ENCODE assay signal across 18 mouse cellular contexts in the genomic region with DNA sequence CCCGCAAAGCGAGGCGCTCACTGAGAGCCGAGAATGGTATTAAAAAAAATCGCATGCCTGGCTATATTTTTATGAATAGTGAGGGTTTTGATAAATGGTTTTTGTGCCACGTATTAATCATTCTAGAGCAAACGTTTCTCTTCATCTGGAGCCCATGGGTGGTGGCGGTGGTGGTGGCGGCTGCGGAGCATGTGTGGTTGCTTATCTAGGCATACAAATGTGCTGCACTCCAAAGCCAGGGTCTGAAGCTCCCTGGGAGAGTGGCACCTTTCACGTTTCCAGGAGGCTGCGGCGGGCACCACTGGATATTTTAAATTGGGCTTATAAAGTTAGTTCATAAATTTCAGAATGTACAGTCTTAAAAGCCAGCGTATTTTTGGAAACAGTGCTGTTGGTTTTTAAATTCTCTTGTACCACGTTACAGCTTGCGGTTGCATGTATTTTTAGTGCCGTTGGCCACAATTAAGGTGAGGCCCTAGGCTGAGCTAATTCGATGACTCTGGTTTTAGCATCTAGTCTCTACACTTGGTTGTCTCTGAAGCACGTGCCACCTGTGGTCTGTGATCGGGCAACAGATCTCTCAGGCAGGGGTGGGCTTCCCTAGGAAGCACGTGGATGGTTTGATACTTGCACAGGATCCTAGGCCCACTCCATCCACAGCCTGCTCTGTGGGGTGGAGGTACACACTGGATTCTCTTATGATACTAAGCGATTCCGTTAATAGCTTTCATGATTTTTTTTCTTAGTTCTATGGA.
DNase-seq lines count a peak whose midpoint lies in the region; ATAC-seq and TF ChIP-seq lines count a peak whose summit lies in the region.
"Had no signal": no experiment of that assay in that cellular context is flagged by ENCODE, and none has a peak within 500 bp of the region (broad histone marks: within the 10 kb centered on the region; RNA-seq: fewer than 3 reads in every experiment).

No protein-coding gene starts in this region.

- TF ChIP-seq RAD21 in MEL (IDR thresholded peaks at IDR 0.05; ENCODE audit: low read depth, low read length): no peak

- H3K36me3 ChIP-seq in E14TG2a.4 (ENCODE audit: insufficient read depth, low read length) (peaks cover 39% of the 10 kb centered on the region), MEL (ENCODE audit: control insufficient read depth in 1 of 2, insufficient read depth in 2 of 2, low read length in 2 of 2) (peaks cover 0 to 16% of the 10 kb centered on the region in 2 experiments; a peak in 3 of 4 replicates)
- peaks cover 2% of the 10 kb centered on the region; the same call in 1 of the 2 replicates for H3K36me3 ChIP-seq in liver, postnatal 0 days (replicated peaks; ENCODE audit: insufficient read depth, low read length)
- no peaks in the 10 kb centered on the region for H3K36me3 ChIP-seq in stomach, postnatal 0 days (ENCODE audit: control insufficient read depth, insufficient read depth, low read length)
- H3K36me3 ChIP-seq: heart, embryonic 12.5 days had no signal

- TF ChIP-seq EP300 in MEL (IDR thresholded peaks at IDR 0.05; ENCODE audit: low read depth in 1 of 2, low read length in 2 of 2): peak; percentile 78 to 88
- TF ChIP-seq EP300 in liver, postnatal 0 days (IDR thresholded peaks at IDR 0.05; ENCODE audit: low read depth): no peak
- TF ChIP-seq EP300 in stomach, postnatal 0 days (optimal IDR thresholded peaks at IDR 0.05): no peak

- H3K9ac ChIP-seq in MEL (ENCODE audit: control insufficient read depth, low read depth, low read length, poor library complexity, severe bottlenecking): peak overlapping the region; percentile 41
- no peak overlapping the region for H3K9ac ChIP-seq in liver, postnatal 0 days (replicated peaks)
- H3K9ac ChIP-seq in stomach, postnatal 0 days (ENCODE audit: low read length): no peak overlapping the region
- H3K9ac ChIP-seq: forebrain, postnatal 0 days; heart, embryonic 12.5 days had no signal

- TF ChIP-seq POLR2A in MEL (IDR thresholded peaks at IDR 0.05; ENCODE audit: control insufficient read depth in 1 of 2, insufficient read depth in 1 of 2, low read depth in 1 of 2, low read length in 2 of 2, poor library complexity in 1 of 2): no peak

- 0 out of 2 replicates have a peak overlapping the region, but pooled peaks have one; percentile 6 for H3K4me2 ChIP-seq in liver, postnatal 0 days (ENCODE audit: low read depth, low read length)
- no peak overlapping the region for H3K4me2 ChIP-seq in stomach, postnatal 0 days (replicated peaks; ENCODE audit: low read depth)
- H3K4me2 ChIP-seq: heart, embryonic 12.5 days had no signal

- H3K4me1 ChIP-seq in E14TG2a.4 (replicated peaks; ENCODE audit: low read depth, low read length) (peaks cover 32% of the 10 kb centered on the region), MEL (ENCODE audit: control insufficient read depth in 1 of 2, insufficient read depth in 2 of 2, low read length in 2 of 2) (peaks cover 9 to 19% of the 10 kb centered on the region in 2 experiments)
- peaks cover 8% of the 10 kb centered on the region; the same call in 1 of the 2 replicates for H3K4me1 ChIP-seq in liver, postnatal 0 days (ENCODE audit: insufficient read depth)
- no peaks in the 10 kb centered on the region for H3K4me1 ChIP-seq in stomach, postnatal 0 days (replicated peaks; ENCODE audit: control insufficient read depth, insufficient read depth)
- H3K4me1 ChIP-seq: heart, embryonic 12.5 days had no signal

- peak; percentile 60; the same call in 1 of the 2 replicates for ATAC-seq in erythroid progenitor cell, adult 5-6 weeks (replicated peaks; ENCODE audit: low FRiP score, poor library complexity, severe bottlenecking)
- peak; percentile 66; the same call in 1 of the 2 replicates for ATAC-seq in liver, postnatal 0 days
- ATAC-seq in cerebellum, adult (ENCODE audit: insufficient number of reproducible peaks, low FRiP score, low TSS enrichment): no peak
- ATAC-seq in stomach, postnatal 0 days (ENCODE audit: low FRiP score, low TSS enrichment): no peak
- ATAC-seq: forebrain, postnatal 0 days; hindbrain, embryonic 16.5 days had no signal

- DNase-seq in MEL (ENCODE audit: low read depth, low spot score): peak; percentile 88
- no peak for DNase-seq in liver, postnatal 0 days
- DNase-seq in gastrocnemius, postnatal 4 days (ENCODE audit: low spot score in 2 of 2): no peak
- no peak for DNase-seq in stomach, postnatal 0 days (ENCODE audit: low spot score)
- DNase-seq in left cerebral cortex, postnatal 10 days (ENCODE audit: extremely low spot score in 1 of 2, low spot score in 2 of 2): no peak
- DNase-seq: adrenal gland, postnatal 14 days; cerebellum, postnatal 14 days; forebrain, postnatal 0 days; gastrocnemius, postnatal 25 days; kidney, adult 11 months; lung, postnatal 14 days; right cerebral cortex, postnatal 14 days had no signal

- H3K27ac ChIP-seq in MEL (ENCODE audit: control insufficient read depth, low read depth, low read length): peak overlapping the region; percentile 85
- H3K27ac ChIP-seq in liver, postnatal 0 days (ENCODE audit: low read depth): peak overlapping the region; percentile 16; the same call in 1 of the 2 replicates
- no peak overlapping the region for H3K27ac ChIP-seq in stomach, postnatal 0 days (replicated peaks)
- H3K27ac ChIP-seq: kidney, postnatal 0 days had no signal

- 0 out of 2 replicates have a peak overlapping the region, but pooled peaks have one; percentile 4 for H3K4me3 ChIP-seq in E14TG2a.4 (replicated peaks; ENCODE audit: low read length)
- H3K4me3 ChIP-seq in MEL (ENCODE audit: control insufficient read depth in 1 of 2, insufficient read depth in 1 of 2, low read depth in 2 of 2, low read length in 2 of 2): peak overlapping the region; percentile 5 to 9; a peak in 2 of 4 replicates
- no peak overlapping the region for H3K4me3 ChIP-seq in liver, postnatal 0 days (ENCODE audit: low read depth, low read length)
- H3K4me3 ChIP-seq in stomach, postnatal 0 days (ENCODE audit: low read depth, low read length): no peak overlapping the region
- H3K4me3 ChIP-seq: heart, embryonic 12.5 days had no signal

- TF ChIP-seq CTCF in E14TG2a.4 (conservative IDR thresholded peaks at IDR 0.05; ENCODE audit: low read length): no peak
- TF ChIP-seq CTCF in MEL (IDR thresholded peaks at IDR 0.05 in 2 of 3, conservative IDR thresholded peaks at IDR 0.05 in 1 of 3; ENCODE audit: control insufficient read depth in 1 of 3, insufficient read depth in 1 of 3, low read depth in 2 of 3, low read length in 3 of 3, poor library complexity in 1 of 3, severe bottlenecking in 1 of 3): no peak
- no peak for TF ChIP-seq CTCF in liver, postnatal 0 days (IDR thresholded peaks at IDR 0.05; ENCODE audit: low read depth)
- TF ChIP-seq CTCF in stomach, postnatal 0 days (IDR thresholded peaks at IDR 0.05; ENCODE audit: low read depth): no peak

- no peaks in the 10 kb centered on the region for H3K79me2 ChIP-seq in MEL (ENCODE audit: control insufficient read depth, insufficient read depth, low read length, poor library complexity)

- intact Hi-C loops in left cerebral cortex, postnatal 10 days (cut with DNase I): no loop called here

- WGBS in liver, postnatal 0 days (ENCODE audit: insufficient replicate concordance): 63% methylated on average over 23 of the region's 23 CpGs
- WGBS in stomach, postnatal 0 days: 80% methylated on average over 23 of the region's 23 CpGs

- H3K9me3 ChIP-seq in E14TG2a.4 (ENCODE audit: low read length) (no peaks in the 10 kb centered on the region), MEL (replicated peaks; ENCODE audit: insufficient read depth, low read length) (no peaks in the 10 kb centered on the region)
- H3K9me3 ChIP-seq in liver, postnatal 0 days (ENCODE audit: low read length): no peaks in the 10 kb centered on the region
- H3K9me3 ChIP-seq in stomach, postnatal 0 days (ENCODE audit: control insufficient read depth, low read length): no peaks in the 10 kb centered on the region
- H3K9me3 ChIP-seq: heart, embryonic 12.5 days had no signal

- no peaks in the 10 kb centered on the region for H3K27me3 ChIP-seq in E14TG2a.4 (ENCODE audit: insufficient read depth, low read length)
- H3K27me3 ChIP-seq in MEL (ENCODE audit: control insufficient read depth in 1 of 2, insufficient read depth in 2 of 2, low read length in 2 of 2): no peaks in the 10 kb centered on the region
- no peaks in the 10 kb centered on the region for H3K27me3 ChIP-seq in liver, postnatal 0 days (ENCODE audit: insufficient read depth, low read length)
- H3K27me3 ChIP-seq in stomach, postnatal 0 days (ENCODE audit: control insufficient read depth, insufficient read depth, low read length): no peaks in the 10 kb centered on the region
- H3K27me3 ChIP-seq: heart, embryonic 12.5 days had no signal

TF ChIP-seq in MEL, 35 proteins besides CTCF, POLR2A, EP300 and RAD21:
- TF ChIP-seq MAX (IDR thresholded peaks at IDR 0.05; ENCODE audit: low read length): peak; percentile 77
- peak; percentile 68 for TF ChIP-seq BHLHE40 (IDR thresholded peaks at IDR 0.05; ENCODE audit: borderline replicate concordance, low read depth, low read length)
- TF ChIP-seq ZNF384 (IDR thresholded peaks at IDR 0.05; ENCODE audit: low read depth, low read length): peak; percentile 50; the same call in 1 of the 2 replicates
- no peak for TF ChIP-seq MEF2A (IDR thresholded peaks at IDR 0.05; ENCODE audit: extremely low read depth, insufficient replicate concordance, low read depth, low read length, poor library complexity, severe bottlenecking)
- TF ChIP-seq TBP (IDR thresholded peaks at IDR 0.05; ENCODE audit: low read depth, low read length): peak; percentile 35; the same call in 1 of the 2 replicates
- TF ChIP-seq TAL1 (IDR thresholded peaks at IDR 0.05; ENCODE audit: low read length): peak; percentile 88
- no peak for TF ChIP-seq USF2 (IDR thresholded peaks at IDR 0.05; ENCODE audit: borderline replicate concordance in 1 of 2, insufficient read depth in 1 of 2, low read depth in 1 of 2, low read length in 2 of 2)
- peak; percentile 88 for TF ChIP-seq TCF12 (IDR thresholded peaks at IDR 0.05; ENCODE audit: low read depth, low read length)
- TF ChIP-seq SIN3A (IDR thresholded peaks at IDR 0.05; ENCODE audit: low read length): peak; percentile 42
- TF ChIP-seq MYC (IDR thresholded peaks at IDR 0.05; ENCODE audit: low read depth, low read length): peak; percentile 24; the same call in 1 of the 2 replicates
- peak; percentile 62 for TF ChIP-seq RCOR1 (IDR thresholded peaks at IDR 0.05; ENCODE audit: low read depth, low read length)
- TF ChIP-seq MXI1 (IDR thresholded peaks at IDR 0.05; ENCODE audit: low read depth, low read length): peak; percentile 66
- TF ChIP-seq HCFC1 (IDR thresholded peaks at IDR 0.05; ENCODE audit: low read depth, low read length): no peak
- TF ChIP-seq ZMIZ1 (IDR thresholded peaks at IDR 0.05; ENCODE audit: low read depth, low read length): 0 out of 2 replicates have a peak, but pooled peaks have one; percentile 25
- peak; percentile 66; the same call in 1 of the 2 replicates for TF ChIP-seq ETS1 (IDR thresholded peaks at IDR 0.05; ENCODE audit: low read depth, low read length)
- no peak for TF ChIP-seq ELF1 (IDR thresholded peaks at IDR 0.05; ENCODE audit: low read depth, low read length)
- TF ChIP-seq GATA1 (IDR thresholded peaks at IDR 0.05; ENCODE audit: low read depth, low read length): peak; percentile 80

Comparison
In these comparisons a context has a peak if more than half of its experiments do, and no peak if none do; other contexts are left out.
1. H3K4me3 ChIP-seq: peak in E14TG2a.4 (single experiment) and MEL (2 of 2); none in liver, postnatal 0 days (single experiment) and stomach, postnatal 0 days (single experiment).
2. ATAC-seq: peak in erythroid progenitor cell, adult 5-6 weeks (single experiment) and liver, postnatal 0 days (single experiment); none in cerebellum, adult (single experiment) and stomach, postnatal 0 days (single experiment).